Mouse (Mus musculus) kidney, embryonic 14.5 days (tissue): ENCODE data around the gene Apobr. TPM values are rescaled to one million over a fixed set of nuclear protein-coding genes. Genes with fewer than 3 reads are reported as not detected.

Source experiments
- ATAC-seq: fragments of 200-750 bp; cut with Nextera tagmentation; 2 replicates; pipeline ENCODE4 v1.8.0; 2017; ENCODE audit warnings: moderate number of reproducible peaks, mild to moderate bottlenecking, moderate TSS enrichment, moderate library complexity; ENCODE audit not compliant: low FRiP score, low TSS enrichment
- H3K27ac ChIP-seq: fragments of 300-500 bp; sonication (generic); 2 replicates; pipeline ENCODE4 v1.5.1; 2014; ENCODE audit warnings: low read depth, mild to moderate bottlenecking, low read length, moderate library complexity, mixed read lengths
- H3K27me3 ChIP-seq: fragments of 300-500 bp; sonication (generic); 2 replicates; pipeline ENCODE4 v1.6.1; 2014; ENCODE audit warnings: mild to moderate bottlenecking, low read length; ENCODE audit not compliant: control insufficient read depth, insufficient read depth
- H3K36me3 ChIP-seq: fragments of 300-500 bp; sonication (generic); 2 replicates; pipeline ENCODE4 v1.6.1; 2014; ENCODE audit warnings: low read length, mixed read lengths; ENCODE audit not compliant: control insufficient read depth, insufficient read depth
- H3K4me1 ChIP-seq: fragments of 300-500 bp; sonication (generic); 2 replicates; pipeline ENCODE4 v1.6.1; 2014; ENCODE audit warnings: low read length, mixed read lengths; ENCODE audit not compliant: control insufficient read depth, insufficient read depth
- H3K4me2 ChIP-seq: fragments of 300-500 bp; sonication (generic); replicated peaks from 2 replicates; pipeline ENCODE4 v1.6.1; 2014; ENCODE audit warnings: low read depth, mild to moderate bottlenecking, low read length
- H3K4me3 ChIP-seq: fragments of 300-500 bp; sonication (generic); 2 replicates; pipeline ENCODE4 v1.5.1; 2014; ENCODE audit warnings: mild to moderate bottlenecking, low read length
- H3K9ac ChIP-seq: fragments of 300-500 bp; sonication (generic); 2 replicates; pipeline ENCODE4 v1.6.1; 2014; ENCODE audit warnings: low read depth, mild to moderate bottlenecking, low read length, moderate library complexity
- H3K9me3 ChIP-seq: fragments of 300-500 bp; sonication (generic); 2 replicates; pipeline ENCODE4 v1.6.1; 2016; ENCODE audit warnings: low read length; ENCODE audit not compliant: control insufficient read depth
- WGBS: fragments of 180-500 bp; shearing (Covaris S2); extraction: QIAGEN DNeasy Blood & Tissue Kit; methylation state at CpG from one replicate; pipeline ENCODE4 v1.1.7; 2014; 5-methylcytosine and 5-hydroxymethylcytosine counted together
- polyA plus RNA-seq: library from polyadenylated mRNA; unstranded; fragments of >200 nt; fragmentation: Nextera tagmentation; extraction: Ambion mirVana; gene quantifications from 2 replicates; pipeline ENCODE4 v1.2.1, GENCODE M21; 2014

The Apobr gene
- polyA plus RNA-seq, 1 experiment from 2014 or later, result 0.38 TPM

GRCm38 (mm10) chr7:126587779-126588178 is 3.0 kb downstream of the Apobr start:
- H3K9me3 ChIP-seq, result no peaks in the 10 kb centered on the region
- H3K4me3 ChIP-seq, result no peak overlapping the region
- ATAC-seq, result peak; percentile 59
- H3K27me3 ChIP-seq, result no peaks in the 10 kb centered on the region
- 6% methylated on average over 16 of the region's 16 CpGs for WGBS
- H3K9ac ChIP-seq, result peak overlapping the region; percentile 38
- no peaks in the 10 kb centered on the region; the same call in 1 of the 2 replicates for H3K4me1 ChIP-seq
- no peaks in the 10 kb centered on the region for H3K36me3 ChIP-seq
- H3K27ac ChIP-seq, result no peak overlapping the region
- peak overlapping the region; percentile 26; the same call in 1 of the 2 replicates for H3K4me2 ChIP-seq

GRCm38 (mm10) chr7:126594862-126595561 is 10.3 kb downstream of the Apobr start, which contains the start of gene Il27:
TSS of gene Il27 (minus strand) at chr7:126594941.
- H3K27me3 ChIP-seq, result no peaks in the 10 kb centered on the region
- H3K36me3 ChIP-seq, result no peaks in the 10 kb centered on the region
- H3K27ac ChIP-seq, result no peak within 1 kb of the TSS
- no peaks in the 10 kb centered on the region for H3K4me1 ChIP-seq
- H3K9ac ChIP-seq, result no peak within 1 kb of the TSS
- ATAC-seq, result no peak
- 79% methylated on average over 11 of the region's 11 CpGs for WGBS
- H3K4me2 ChIP-seq, result no peak within 1 kb of the TSS
- no peak within 1 kb of the TSS for H3K4me3 ChIP-seq
- no peaks in the 10 kb centered on the region for H3K9me3 ChIP-seq

- 88% methylated on average over 5 of the region's 5 CpGs for WGBS
- Histone ChIP-seq H3K27ac (no peak overlapping the region), H3K27me3 (no peaks in the 10 kb centered on the region), H3K36me3 (no peaks in the 10 kb centered on the region), H3K4me1 (no peaks in the 10 kb centered on the region), H3K9me3 (no peaks in the 10 kb centered on the region), H3K4me3 (no peak overlapping the region), H3K4me2 (no peak overlapping the region), H3K9ac (no peak overlapping the region)
- ATAC-seq, result no peak
Observed at GRCm38 (mm10) chr7:126595890-126596289, 11.1 kb downstream of the Apobr start.

- H3K4me3 ChIP-seq, result no peak overlapping the region
- 67% methylated on average over 6 of the region's 6 CpGs for WGBS
- H3K27me3 ChIP-seq, result no peaks in the 10 kb centered on the region
- H3K27ac ChIP-seq, result no peak overlapping the region
- ATAC-seq, result no peak
- no peak overlapping the region for H3K9ac ChIP-seq
- H3K4me1 ChIP-seq, result no peaks in the 10 kb centered on the region
- no peaks in the 10 kb centered on the region for H3K36me3 ChIP-seq
- no peaks in the 10 kb centered on the region for H3K9me3 ChIP-seq
- H3K4me2 ChIP-seq, result no peak overlapping the region
Observed at GRCm38 (mm10) chr7:126596414-126596813, 11.7 kb downstream of the Apobr start.

- 86% methylated on average over 6 of the region's 6 CpGs for WGBS
Observed at GRCm38 (mm10) chr7:126598919-126599318, 14.2 kb downstream of the Apobr start.

GRCm38 (mm10) chr7:126601896-126602295 is 17.2 kb downstream of the Apobr start:
- WGBS, result 57% methylated on average over 4 of the region's 5 CpGs
- no peak overlapping the region for H3K27ac ChIP-seq
- ATAC-seq, result no peak
- H3K4me1 ChIP-seq, result no peaks in the 10 kb centered on the region
- H3K9me3 ChIP-seq, result no peaks in the 10 kb centered on the region
- no peak overlapping the region for H3K4me2 ChIP-seq
- no peaks in the 10 kb centered on the region for H3K27me3 ChIP-seq
- H3K9ac ChIP-seq, result no peak overlapping the region
- H3K36me3 ChIP-seq, result no peaks in the 10 kb centered on the region
- no peak overlapping the region for H3K4me3 ChIP-seq

More at GRCm38 (mm10) chr7:126598919-126599318, 14.2 kb downstream of the Apobr start:
- ATAC-seq, result no peak
- no peaks in the 10 kb centered on the region for H3K4me1 ChIP-seq
- H3K9ac ChIP-seq, result no peak overlapping the region
- H3K27ac ChIP-seq, result no peak overlapping the region
- no peak overlapping the region for H3K4me3 ChIP-seq
- H3K9me3 ChIP-seq, result no peaks in the 10 kb centered on the region
- H3K27me3 ChIP-seq, result no peaks in the 10 kb centered on the region
- no peaks in the 10 kb centered on the region for H3K36me3 ChIP-seq
- H3K4me2 ChIP-seq, result no peak overlapping the region

GRCm38 (mm10) chr7:126602650-126603049 is 17.9 kb downstream of the Apobr start:
- Histone ChIP-seq H3K4me1 (no peaks in the 10 kb centered on the region), H3K27ac (no peak overlapping the region), H3K9me3 (no peaks in the 10 kb centered on the region), H3K9ac (no peak overlapping the region), H3K4me2 (no peak overlapping the region), H3K4me3 (no peak overlapping the region), H3K36me3 (no peaks in the 10 kb centered on the region), H3K27me3 (no peaks in the 10 kb centered on the region)
- ATAC-seq, result no peak
- 80% methylated on average over 3 of the region's 3 CpGs for WGBS

- no peak overlapping the region for H3K27ac ChIP-seq
- H3K4me2 ChIP-seq, result no peak overlapping the region
- no peak for ATAC-seq
- H3K27me3 ChIP-seq, result no peaks in the 10 kb centered on the region
- H3K9ac ChIP-seq, result no peak overlapping the region
- H3K4me1 ChIP-seq, result no peaks in the 10 kb centered on the region
- no peaks in the 10 kb centered on the region for H3K9me3 ChIP-seq
- H3K4me3 ChIP-seq, result no peak overlapping the region
- WGBS, result 68% methylated on average over 5 of the region's 5 CpGs
- no peaks in the 10 kb centered on the region for H3K36me3 ChIP-seq
Observed at GRCm38 (mm10) chr7:126606611-126607010, 21.9 kb downstream of the Apobr start.

GRCm38 (mm10) chr7:126607064-126607463 is 22.3 kb downstream of the Apobr start:
- H3K27me3 ChIP-seq, result no peaks in the 10 kb centered on the region
- no peak overlapping the region for H3K27ac ChIP-seq
- H3K9ac ChIP-seq, result no peak overlapping the region
- no peak for ATAC-seq
- 66% methylated on average over 3 of the region's 3 CpGs for WGBS
- H3K4me1 ChIP-seq, result no peaks in the 10 kb centered on the region
- no peak overlapping the region for H3K4me2 ChIP-seq
- no peak overlapping the region for H3K4me3 ChIP-seq
- no peaks in the 10 kb centered on the region for H3K36me3 ChIP-seq
- H3K9me3 ChIP-seq, result no peaks in the 10 kb centered on the region
